Mouse (Mus musculus): Measurements from ENCODE around the gene Lrat.

Lrat gene

DNA sequence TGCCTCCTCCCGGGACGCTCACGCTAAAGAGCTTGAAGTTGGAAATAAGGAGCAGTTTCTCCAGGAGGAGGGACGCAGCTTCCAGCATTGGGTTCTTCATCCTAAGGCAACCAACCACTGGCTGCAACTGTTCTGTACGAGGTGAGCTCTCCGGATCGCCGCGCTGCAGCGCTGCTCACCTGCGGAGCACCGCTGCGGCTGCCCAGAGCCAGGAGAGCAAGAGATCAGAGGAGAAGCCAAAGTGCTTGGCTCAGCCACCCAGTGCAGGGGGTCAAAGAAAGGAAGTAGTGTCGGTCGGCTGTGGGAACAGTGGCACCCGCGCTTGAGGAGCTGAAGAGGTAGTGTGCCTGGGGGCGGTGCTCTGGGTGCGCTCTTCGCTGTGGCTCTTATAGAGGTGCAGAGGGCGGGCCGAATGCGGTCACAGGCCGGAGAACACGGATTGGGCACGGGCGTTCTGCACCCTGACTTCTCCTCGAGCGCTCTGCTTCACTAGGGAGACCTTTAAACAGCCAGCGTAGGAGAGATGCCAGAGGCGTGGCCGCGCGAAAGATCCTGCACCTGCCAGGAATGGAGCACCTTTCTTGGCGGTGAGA, at the start of gene Lrat:
TSS of gene Lrat (minus strand) at position 361 of the 593 bp plus-strand sequence.
- peak; percentile 70 to 85 for DNase-seq

DNA sequence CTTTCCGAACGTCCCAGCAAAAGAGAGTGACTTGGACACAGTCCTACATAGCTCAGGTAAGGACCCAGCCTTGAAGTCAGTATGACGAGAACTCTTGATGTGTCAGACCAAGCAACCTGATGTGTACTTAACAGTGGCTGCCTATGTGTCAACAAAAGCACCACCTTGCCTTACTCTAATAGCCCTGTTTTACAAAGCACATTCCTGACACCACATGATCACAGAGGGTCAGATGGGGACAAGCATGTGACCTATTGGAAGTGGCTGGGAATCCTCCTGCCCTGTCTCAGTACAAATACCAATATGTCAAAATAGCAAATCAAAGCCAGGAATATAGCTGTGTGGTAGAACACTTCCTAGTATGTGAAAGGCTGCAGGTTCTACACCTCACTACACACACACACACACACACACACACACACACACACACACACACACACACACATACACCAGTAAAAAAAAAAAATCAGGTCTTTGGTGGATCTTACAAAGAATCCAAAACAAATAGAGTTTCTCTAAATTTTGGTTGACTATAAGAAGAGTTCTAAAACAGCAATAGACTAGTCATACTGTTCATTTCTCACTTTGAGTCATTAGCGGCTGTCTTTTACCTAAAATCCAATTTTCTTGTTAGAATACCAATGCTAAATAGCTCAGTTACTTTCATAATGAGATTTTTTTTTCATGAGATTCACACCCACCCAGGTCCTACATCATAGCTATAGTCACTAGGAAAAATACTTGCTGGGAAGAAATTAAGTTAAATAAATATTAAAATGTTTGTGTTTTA, 48.6 kb upstream of the Lrat start:
- no peak for DNase-seq

DNA sequence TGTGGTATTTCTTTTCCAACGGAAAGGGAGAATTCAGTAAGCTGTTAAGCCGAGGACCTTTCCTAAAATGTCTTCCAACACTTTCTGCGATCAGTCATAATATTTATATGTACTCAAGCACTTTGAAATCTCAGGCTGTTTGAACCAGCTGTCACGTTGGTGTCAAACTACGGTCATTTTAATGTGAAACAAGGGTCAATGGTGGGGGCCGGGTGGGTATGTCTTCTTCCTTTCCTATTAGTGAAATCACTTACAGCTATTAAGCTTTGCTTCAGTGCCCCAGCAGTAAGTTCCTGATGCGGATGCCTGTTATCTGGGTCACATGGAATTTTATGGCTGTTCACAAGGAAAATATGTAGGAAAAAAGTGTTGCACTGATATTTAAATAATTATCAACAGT, 46.9 kb upstream of the Lrat start:
- no peak for DNase-seq

DNA sequence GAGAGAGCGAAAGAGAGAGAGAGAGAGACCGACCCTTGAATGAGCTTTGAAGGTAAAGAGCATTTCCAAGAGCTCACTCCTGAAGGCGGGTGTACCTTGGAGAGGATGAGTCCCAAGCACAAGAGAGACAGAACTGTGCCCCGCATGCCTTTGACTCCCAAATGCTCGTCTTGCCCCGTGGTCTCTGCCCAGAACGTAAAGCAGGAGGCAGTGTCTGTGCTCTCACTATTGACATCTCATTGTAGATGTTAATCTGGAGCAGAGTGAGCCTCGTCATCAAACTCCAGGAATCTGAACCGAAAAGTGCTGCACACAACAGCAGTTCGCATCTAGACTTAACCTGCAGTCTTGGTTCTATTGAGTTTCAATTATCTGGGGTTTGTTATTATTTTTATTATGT, 46.4 kb upstream of the Lrat start:
- no peak for DNase-seq

DNA sequence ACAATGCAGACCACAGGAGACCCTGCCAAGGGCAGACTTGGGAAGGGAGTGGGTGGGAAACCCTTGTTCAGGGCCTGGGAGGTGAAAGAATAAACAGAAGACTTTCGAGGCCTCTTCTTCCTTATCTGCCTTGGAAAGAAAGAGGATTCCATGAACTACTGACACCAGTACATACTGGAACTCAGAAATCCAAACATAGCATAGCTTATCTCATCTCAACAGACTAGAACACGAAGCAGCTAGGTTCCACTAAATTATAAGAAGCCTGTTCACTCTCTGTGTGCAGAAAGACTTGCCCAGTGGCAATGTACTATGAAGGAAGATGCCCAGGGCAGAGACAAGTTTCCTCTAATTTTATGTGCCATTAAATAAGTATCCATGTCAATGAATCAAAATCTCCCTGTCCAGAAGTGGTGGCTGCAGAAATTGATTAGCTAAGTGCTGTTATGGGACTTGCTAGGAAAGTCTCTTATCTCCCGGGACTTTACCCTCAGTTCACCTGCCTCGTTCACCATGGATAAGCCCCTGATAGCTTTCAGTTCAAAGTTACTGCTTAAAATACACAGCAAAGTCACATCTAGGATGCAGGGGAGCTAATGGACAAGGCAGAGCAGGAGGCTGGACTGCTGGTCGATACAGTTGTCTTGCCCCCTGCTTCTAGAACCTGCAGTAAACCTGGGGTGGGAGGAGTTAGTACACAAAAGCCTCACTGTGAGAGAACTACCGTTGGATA, 42.8 kb upstream of the Lrat start:
- DNase-seq: no peak

DNA sequence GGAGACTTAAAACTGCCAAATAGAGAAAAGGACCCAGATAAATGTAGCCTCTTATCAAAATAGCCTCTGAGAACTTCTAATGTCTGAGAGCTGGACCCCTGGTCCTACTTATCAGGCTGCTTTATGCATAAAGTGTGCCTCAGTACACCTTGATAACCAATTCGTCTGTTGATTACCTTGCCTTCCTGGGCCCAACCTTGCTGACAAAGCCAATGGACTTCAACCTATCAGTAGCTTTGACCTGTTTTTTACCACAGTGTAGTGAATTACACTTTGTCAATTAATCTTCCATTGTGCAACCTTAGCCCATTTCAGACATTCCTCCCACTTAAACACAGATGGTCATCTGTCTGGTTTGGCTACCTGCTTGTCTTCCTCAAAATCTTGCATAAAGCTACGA, 24.1 kb upstream of the Lrat start:
- DNase-seq: no peak

DNA sequence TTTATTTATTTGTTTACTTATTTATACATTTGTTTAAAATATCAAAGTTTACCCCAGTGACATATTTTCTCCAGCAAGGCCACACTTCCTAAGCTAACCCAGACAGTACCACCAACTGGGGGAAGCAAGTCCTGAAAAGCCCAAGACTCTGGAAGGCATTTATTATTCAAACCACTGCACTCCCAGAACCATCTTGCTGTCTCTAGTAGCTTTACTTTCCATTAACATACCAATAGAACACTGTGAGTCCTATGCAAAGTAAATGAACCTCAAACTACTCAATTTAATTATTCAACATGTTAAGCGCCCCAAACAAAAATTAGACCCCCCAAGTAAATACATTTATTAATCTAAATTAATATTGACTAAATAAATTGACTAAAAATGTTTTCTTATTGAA, 11.9 kb upstream of the Lrat start:
- DNase-seq: no peak

DNA sequence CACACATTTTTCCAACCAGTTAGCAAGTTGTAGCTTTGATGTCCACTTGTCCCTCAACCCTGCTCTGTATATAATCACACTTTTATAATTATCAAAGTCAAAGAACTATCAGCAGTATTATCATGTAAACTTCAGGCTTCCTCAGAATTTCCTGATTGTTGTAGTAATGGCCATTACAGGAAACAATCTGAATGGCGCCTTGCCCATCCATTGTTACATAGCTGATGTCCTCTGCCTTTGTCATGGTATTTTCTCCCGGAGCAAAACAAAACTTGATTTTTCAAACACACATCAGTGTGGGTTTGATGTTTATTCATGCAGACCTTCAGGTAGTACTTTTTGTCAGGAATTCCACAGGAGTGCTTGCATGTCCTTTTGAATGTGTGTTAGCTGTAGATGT, 4.9 kb upstream of the Lrat start:
- no peak for DNase-seq

DNA sequence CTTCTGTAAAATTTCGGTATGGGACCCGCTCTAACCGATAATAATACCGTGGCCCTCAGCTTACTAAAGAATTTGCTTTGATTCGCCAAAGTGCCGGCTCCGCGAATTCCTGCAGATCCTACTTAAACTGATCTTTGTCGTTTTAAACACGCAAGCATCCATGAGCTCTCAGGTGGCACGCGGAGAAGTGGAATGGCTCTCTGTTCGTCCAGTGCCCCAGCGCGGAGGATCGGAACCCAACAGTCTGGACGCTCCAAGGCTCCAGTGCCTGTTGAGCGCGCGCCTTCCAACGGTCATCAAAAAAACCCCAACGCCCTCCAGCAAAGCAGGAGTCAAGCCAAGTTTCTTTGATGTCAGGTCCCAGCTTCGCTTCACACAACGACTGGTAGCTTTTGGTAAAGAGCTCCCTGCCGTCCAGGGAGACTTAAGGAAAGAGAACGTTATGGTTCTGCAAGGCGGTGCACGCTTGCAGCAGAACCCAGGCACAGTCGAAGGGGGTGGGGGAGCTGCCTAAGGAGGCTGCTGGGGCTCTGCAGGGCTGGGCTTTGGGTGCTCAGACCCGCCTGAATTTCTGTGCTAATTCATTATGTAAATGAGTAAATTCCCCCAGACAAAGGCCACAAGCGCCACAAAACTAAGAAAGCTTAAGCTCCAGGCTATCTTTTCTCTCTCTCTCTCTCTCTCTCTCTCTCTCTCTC, 587 bp upstream of the Lrat start:
- peak; percentile 3 to 35 for DNase-seq

DNA sequence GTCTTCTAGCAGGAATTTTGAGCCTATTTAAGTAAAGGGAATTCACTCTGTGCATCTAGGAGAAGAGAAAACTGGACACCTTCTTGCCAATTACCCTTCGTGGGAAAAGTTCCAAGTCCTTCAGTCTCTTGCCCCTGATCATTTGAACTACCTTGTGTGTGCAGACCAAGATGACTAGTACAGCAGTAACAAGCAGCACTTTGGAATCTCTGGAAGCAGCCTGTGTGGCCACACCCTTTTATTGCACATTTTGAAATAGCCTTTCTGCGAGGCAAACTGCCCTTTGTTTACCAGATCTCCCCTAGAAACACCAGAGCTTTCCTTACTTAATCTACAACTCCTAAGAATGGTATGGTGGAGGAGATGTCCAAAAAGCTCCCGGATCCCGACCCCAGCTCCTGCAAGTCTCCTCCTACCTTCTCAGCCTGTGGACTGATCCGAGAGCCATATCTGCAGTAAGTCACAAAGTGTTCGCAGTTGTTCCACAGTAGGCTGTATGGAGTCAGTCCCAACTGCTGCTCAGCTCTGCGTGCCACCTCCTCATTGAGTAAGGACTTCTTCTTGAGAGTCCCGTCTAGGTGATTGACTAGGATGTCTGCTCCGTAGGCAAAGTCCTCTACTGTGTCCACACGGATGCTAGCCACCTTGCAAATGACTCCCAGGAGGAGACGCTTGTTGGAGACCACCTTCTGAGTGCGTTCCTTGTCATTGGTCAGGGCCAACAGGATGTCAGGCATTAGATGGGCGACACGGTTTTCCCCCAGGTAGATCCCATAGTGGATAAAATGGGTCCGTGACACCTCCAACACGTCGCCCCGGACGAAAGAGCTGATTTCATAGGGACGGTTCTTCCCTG, 788 bp downstream of the Lrat start:
- DNase-seq: no peak

DNA sequence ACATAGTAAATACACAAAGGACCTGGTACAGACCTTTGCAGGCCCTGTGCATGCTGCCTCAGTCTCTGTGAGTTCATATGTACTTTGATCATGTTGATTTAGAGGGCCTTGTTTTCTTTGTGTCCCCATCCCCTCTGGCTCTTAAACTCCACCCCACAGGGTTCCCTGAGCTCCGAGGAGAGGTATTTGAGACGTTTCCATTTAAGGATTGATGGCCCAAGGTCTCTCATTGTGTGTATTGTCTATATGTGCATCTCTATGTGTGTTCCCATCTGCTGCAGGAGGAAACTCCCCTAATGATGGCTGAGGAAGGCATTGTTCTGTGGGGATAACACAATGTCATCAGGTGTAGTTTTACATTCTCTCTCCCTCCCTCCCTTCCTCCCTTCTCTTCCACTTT, 14.9 kb downstream of the Lrat start:
- no peak for DNase-seq

DNA sequence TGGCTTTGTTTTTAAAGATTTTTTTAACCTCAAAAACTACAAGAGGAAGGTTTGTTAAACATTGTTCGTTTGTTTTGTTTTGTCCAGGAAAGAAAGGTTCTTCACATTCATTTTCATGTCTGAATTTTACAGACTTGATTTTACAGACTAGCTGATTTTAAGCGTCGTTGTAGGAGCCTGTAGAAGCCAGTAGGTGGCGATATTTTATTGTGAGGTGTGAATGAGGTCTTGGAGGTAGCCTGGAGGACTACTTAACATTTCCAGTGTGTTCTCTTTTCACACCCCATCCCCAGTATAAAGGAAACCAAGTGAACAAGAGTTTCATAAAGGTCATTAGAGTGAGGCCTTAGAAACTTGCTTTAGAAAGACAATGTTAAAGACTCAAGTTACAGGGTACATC, 26.5 kb downstream of the Lrat start:
- DNase-seq: peak in 1 of 2 experiments; percentile 25

DNA sequence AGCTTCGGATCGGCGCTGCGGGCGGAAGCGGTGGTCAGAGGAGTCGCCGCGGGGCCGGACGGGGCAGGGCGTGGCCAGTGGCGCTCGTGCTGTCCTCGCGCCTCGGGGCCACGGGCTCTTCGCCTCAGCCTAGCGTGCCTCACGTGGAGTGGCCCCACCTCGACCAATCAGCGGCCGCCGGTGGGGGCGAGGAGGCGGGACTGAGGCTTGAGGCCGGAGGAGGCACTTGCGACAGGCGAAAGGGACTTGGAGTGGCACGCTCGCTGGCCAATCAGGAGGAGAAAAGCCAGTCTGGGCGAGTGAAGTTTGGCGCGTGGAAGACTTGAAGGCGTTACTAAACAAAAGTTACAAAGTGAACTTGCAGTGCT, 27.4 kb downstream of the Lrat start, which contains the start of gene Rbm46:
TSS of gene Rbm46 (minus strand) at position 112 of the 368 bp plus-strand sequence.
- peak; percentile 75 to 88 for DNase-seq

DNA sequence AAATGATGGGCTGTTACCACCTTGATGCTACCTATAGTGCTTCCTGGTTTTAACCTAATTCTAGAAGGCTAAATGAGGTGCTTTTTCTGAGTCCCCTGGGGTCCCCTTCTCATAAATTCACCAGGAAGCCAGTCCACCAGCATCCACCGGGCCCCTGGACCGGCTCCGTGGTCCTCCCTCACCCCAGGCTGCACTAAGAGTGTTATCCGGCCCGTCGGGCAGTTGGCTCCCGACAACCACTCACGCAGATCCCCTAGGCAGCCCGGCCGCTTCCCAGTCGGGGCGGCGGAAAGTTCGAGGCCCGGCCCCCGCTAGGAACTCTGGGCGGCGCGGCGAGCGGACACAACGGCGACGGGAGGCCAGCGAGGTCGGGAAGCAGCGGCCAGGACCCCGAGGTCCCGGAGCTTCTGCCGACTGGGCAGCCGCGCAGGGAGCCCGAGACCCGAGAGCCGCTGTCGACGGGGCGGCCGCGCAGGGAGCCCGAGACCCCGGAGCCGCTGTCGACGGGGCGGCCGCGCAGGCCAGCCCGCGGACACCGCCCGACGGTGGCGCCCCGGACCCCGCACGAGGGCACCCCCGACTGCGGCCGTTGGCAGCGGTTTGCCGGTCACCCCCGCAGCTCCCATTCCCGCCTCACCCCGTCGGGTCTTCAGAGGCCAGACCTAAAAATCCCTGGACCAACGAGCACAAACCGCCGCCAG, 28.0 kb downstream of the Lrat start:
- no peak for DNase-seq

DNA sequence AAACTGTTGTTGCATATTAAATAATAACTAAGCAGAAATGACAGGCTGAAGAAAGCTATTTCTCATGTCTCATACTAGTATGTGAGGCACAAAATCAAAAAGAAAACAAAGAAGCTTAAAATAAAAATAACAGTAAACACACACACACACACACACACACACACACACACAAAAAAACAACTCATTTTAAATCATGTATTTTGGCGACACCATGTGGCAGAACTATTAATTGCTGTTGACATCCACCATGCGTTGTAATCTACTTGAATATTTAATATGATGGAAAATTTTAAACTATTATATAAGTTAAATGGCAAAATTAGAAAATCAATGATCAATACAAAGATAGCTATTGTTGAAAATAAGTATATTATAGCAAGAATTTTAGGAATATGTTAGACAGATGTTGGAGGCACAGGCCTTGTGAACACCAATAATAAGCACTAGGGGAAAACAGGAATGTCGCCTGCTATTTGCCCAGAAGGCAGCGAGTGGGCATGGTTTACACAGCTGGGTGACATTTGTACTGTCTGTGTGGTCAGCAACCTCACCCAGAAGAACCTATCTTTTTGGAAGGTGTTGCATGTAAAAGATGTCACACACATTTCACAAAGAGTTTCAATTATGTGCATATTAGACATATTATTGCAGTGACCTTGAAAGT, 46.2 kb downstream of the Lrat start:
- peak in 1 of 2 experiments; percentile 52 for DNase-seq

Data from kidney, postnatal 25 days (tissue).